Mouse (Mus musculus) kidney, embryonic 16.5 days (tissue): ENCODE measurements around the gene Ccdc120. TPM values are rescaled to one million over a fixed set of nuclear protein-coding genes. Genes with fewer than 3 reads are reported as not detected.
A peak's percentile ranks its signal among the peaks of the same experiment; 100 is the strongest.

ENCODE experiments used
- ATAC-seq: fragments of 200-750 bp; cut with Nextera tagmentation; 2 replicates; pipeline ENCODE4 v1.8.0; 2017; ENCODE audit warnings: moderate TSS enrichment; ENCODE audit not compliant: low FRiP score, low TSS enrichment
- H3K27ac ChIP-seq: fragments of 300-500 bp; sonication (generic); 2 replicates; pipeline ENCODE4 v1.5.1; 2014; ENCODE audit warnings: low read length
- H3K27me3 ChIP-seq: fragments of 300-500 bp; sonication (generic); 2 replicates; pipeline ENCODE4 v1.6.1; 2014; ENCODE audit warnings: low read length, control low read depth, mixed read lengths; ENCODE audit not compliant: insufficient read depth
- H3K36me3 ChIP-seq: fragments of 300-500 bp; sonication (generic); 2 replicates; pipeline ENCODE4 v1.6.1; 2014; ENCODE audit warnings: low read length, control low read depth, mixed read lengths; ENCODE audit not compliant: insufficient read depth
- H3K4me1 ChIP-seq: fragments of 300-500 bp; sonication (generic); 2 replicates; pipeline ENCODE4 v1.6.1; 2014; ENCODE audit warnings: low read length, control low read depth, mixed read lengths; ENCODE audit not compliant: insufficient read depth
- H3K4me2 ChIP-seq: fragments of 300-500 bp; sonication (generic); replicated peaks from 2 replicates; pipeline ENCODE4 v1.6.1; 2014; ENCODE audit warnings: low read depth, low read length
- H3K4me3 ChIP-seq: fragments of 300-500 bp; sonication (generic); 2 replicates; pipeline ENCODE4 v1.5.1; 2014; ENCODE audit warnings: mild to moderate bottlenecking, low read length
- H3K9ac ChIP-seq: fragments of 300-500 bp; sonication (generic); replicated peaks from 2 replicates; pipeline ENCODE4 v1.6.1; 2014; ENCODE audit warnings: low read length
- H3K9me3 ChIP-seq: fragments of 300-500 bp; sonication (generic); 2 replicates; pipeline ENCODE4 v1.6.1; 2016; ENCODE audit warnings: low read length, control low read depth
- WGBS: fragments of 180-500 bp; shearing (Covaris S2); extraction: QIAGEN DNeasy Blood & Tissue Kit; methylation state at CpG from one replicate; pipeline ENCODE4 v1.1.7; 2014; 5-methylcytosine and 5-hydroxymethylcytosine counted together
- polyA plus RNA-seq: library from polyadenylated mRNA; unstranded; fragments of >200 nt; fragmentation: Nextera tagmentation; extraction: Ambion mirVana; gene quantifications from 2 replicates; pipeline ENCODE4 v1.2.1, GENCODE M21; 2015

Gene Ccdc120
- polyA plus RNA-seq = 17.4 and 19.6 TPM in 2 replicates

DNA sequence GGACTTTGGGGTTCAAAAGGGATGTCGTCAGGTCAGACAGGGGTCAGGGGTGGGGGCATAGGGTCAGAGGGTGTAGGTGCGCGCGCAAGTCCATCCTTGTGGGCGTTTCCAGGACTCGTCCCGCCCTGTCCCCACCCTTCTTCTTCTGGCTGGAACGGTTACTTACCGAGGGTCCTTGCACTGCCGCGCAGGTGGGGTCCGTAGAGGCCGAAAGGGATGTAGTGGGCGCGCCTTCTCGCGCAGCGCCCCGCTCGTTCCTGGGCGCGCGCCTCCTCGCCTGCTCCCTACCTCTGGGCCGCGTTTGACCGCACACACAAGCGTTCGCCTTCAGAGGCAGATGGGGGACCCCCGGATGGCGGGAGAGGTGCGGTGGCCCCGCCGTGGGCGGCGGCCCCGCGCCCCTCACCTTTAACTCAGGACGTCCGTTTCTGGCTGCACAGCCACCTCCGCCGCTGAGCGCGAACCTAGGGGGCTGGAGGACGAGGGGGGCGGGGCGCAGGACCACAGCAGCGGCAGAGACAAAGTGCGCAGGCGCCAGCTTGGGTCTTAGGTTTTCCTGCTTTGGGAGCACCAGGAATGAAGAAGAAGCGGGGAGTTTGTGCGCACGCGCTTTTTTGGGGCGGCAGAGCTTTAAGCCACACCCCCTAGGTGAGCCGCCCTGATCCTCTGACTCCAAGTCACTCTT is at the start of gene Ccdc120:
TSS of gene Ccdc120 (minus strand) at position 474 of the 685 bp plus-strand sequence.
- 12% methylated on average over 52 of the region's 56 CpGs for WGBS
- H3K27ac ChIP-seq = no peak within 1 kb of the TSS
- peak; percentile 85 for ATAC-seq

GRCm38 (mm10) chrX:7797327-7797726 is 46.6 kb upstream of the Ccdc120 start:
- 73% methylated on average over 3 of the region's 3 CpGs for WGBS
- H3K36me3 ChIP-seq = 0 out of 2 replicates have a peak, but pooled peaks cover 13% of the 10 kb centered on the region
- H3K27me3 ChIP-seq = no peaks in the 10 kb centered on the region
- 0 out of 2 replicates have a peak, but pooled peaks have one; percentile 35 for ATAC-seq
- no peaks in the 10 kb centered on the region for H3K4me1 ChIP-seq
- H3K9me3 ChIP-seq = no peaks in the 10 kb centered on the region
- no peak overlapping the region for H3K4me2 ChIP-seq
- no peak overlapping the region for H3K4me3 ChIP-seq
- H3K27ac ChIP-seq = no peak overlapping the region
- no peak overlapping the region for H3K9ac ChIP-seq

More for the DNA sequence above, at the start of gene Ccdc120:
- Histone ChIP-seq H3K27me3 (no peaks in the 10 kb centered on the region), H3K9me3 (no peaks in the 10 kb centered on the region), H3K4me2 (peak within 1 kb of the TSS; percentile 53), H3K4me3 (peak within 1 kb of the TSS; percentile 72), H3K4me1 (no peaks in the 10 kb centered on the region), H3K9ac (peak within 1 kb of the TSS; percentile 70), H3K36me3 (no peaks in the 10 kb centered on the region)

DNA sequence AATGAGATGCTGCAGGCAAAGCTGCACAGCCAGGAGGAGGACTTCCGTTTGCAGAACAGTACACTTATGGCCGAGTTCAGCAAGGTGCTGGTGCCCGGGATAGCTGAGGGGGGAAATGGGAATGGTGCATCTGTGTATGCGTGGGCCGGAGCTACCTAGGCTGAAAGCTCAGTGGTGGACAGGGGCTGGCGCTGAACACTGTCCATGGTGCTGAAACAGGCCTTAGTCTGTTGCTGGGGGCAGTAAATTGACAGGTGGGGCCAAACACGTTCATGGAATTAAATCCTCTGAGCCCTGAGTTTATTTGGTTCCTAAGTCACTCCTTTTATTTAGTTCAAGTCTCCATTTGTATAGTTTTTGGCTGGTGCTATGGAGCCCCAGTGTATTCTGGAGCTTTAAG is 44.3 kb upstream of the Ccdc120 start:
- H3K9me3 ChIP-seq = no peaks in the 10 kb centered on the region
- H3K4me2 ChIP-seq = no peak overlapping the region
- 27% methylated on average over 7 of the region's 7 CpGs for WGBS
- H3K36me3 ChIP-seq = 0 out of 2 replicates have a peak, but pooled peaks cover 10% of the 10 kb centered on the region
- no peak overlapping the region for H3K27ac ChIP-seq
- H3K4me3 ChIP-seq = no peak overlapping the region
- H3K4me1 ChIP-seq = no peaks in the 10 kb centered on the region
- H3K27me3 ChIP-seq = no peaks in the 10 kb centered on the region
- H3K9ac ChIP-seq = no peak overlapping the region
- no peak for ATAC-seq

DNA sequence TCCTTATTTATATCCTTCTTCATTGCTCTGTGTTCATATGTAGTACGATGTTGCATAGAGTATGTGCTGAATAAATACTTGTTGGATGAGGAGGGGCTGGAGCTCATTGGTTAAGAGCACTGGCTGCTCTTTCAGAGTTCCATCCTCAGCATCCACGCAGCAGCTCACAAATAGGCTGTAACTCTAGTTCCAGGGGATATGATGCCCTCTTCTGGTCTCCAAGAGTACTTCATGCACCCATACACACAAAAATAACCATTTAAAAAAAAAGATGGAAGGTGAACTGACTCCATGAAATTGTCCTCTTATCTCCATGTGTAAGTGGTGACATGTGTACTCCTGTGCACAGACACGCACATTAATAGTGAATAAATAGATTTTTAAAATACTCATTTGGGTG is 42.7 kb upstream of the Ccdc120 start:
- Histone ChIP-seq H3K4me1 (no peaks in the 10 kb centered on the region), H3K4me3 (no peak overlapping the region), H3K4me2 (no peak overlapping the region), H3K9ac (no peak overlapping the region), H3K27me3 (no peaks in the 10 kb centered on the region), H3K27ac (no peak overlapping the region), H3K9me3 (no peaks in the 10 kb centered on the region), H3K36me3 (0 out of 2 replicates have a peak, but pooled peaks cover 5% of the 10 kb centered on the region)
- no peak for ATAC-seq
- 48% methylated on average over 3 of the region's 3 CpGs for WGBS

DNA sequence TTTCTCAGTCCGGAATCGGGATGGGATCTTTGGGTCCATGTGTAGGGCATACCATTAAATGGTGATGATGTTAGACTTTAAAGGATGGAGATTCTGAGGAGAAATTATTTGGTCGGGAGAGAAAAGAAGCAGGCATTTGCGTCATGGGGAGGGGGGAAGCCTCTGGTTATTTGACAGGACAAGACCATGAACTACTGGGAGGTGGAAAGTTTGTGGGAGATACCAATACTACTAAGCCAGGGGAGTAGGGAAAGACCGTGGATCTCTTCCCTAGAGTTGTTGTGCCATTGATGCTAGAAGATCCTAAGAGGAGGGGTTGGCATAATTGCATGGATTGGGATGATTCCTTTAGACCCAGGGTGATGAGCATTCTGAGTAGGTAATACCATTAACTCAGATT is 39.6 kb upstream of the Ccdc120 start:
- WGBS = 32% methylated on average over 5 of the region's 5 CpGs
- ATAC-seq = peak; percentile 31; the same call in 1 of the 2 replicates
- no peaks in the 10 kb centered on the region for H3K36me3 ChIP-seq

GRCm38 (mm10) chrX:7789542-7790136 is 38.9 kb upstream of the Ccdc120 start, which contains the start of gene Gripap1:
TSS of gene Gripap1 (plus strand) at chrX:7789765.
- no peaks in the 10 kb centered on the region for H3K4me1 ChIP-seq
- peak within 1 kb of the TSS; percentile 59 for H3K4me3 ChIP-seq
- no peak within 1 kb of the TSS for H3K27ac ChIP-seq
- H3K36me3 ChIP-seq = no peaks in the 10 kb centered on the region
- H3K9me3 ChIP-seq = no peaks in the 10 kb centered on the region
- H3K9ac ChIP-seq = peak within 1 kb of the TSS; percentile 69
- H3K27me3 ChIP-seq = no peaks in the 10 kb centered on the region
- peak within 1 kb of the TSS; percentile 67 for H3K4me2 ChIP-seq
- WGBS = 15% methylated on average over 24 of the region's 24 CpGs
- ATAC-seq = peak; percentile 89

More for the DNA sequence above, 39.6 kb upstream of the Ccdc120 start:
- Histone ChIP-seq H3K27ac (no peak overlapping the region), H3K4me3 (peak overlapping the region; percentile 59), H3K9me3 (no peaks in the 10 kb centered on the region), H3K9ac (peak overlapping the region; percentile 69), H3K27me3 (no peaks in the 10 kb centered on the region), H3K4me2 (peak overlapping the region; percentile 67), H3K4me1 (no peaks in the 10 kb centered on the region)

GRCm38 (mm10) chrX:7782603-7783092 is 31.9 kb upstream of the Ccdc120 start:
- Histone ChIP-seq H3K27ac (no peak overlapping the region), H3K4me1 (no peaks in the 10 kb centered on the region), H3K4me3 (no peak overlapping the region), H3K27me3 (no peaks in the 10 kb centered on the region), H3K36me3 (no peaks in the 10 kb centered on the region), H3K9me3 (no peaks in the 10 kb centered on the region), H3K9ac (no peak overlapping the region), H3K4me2 (no peak overlapping the region)
- no peak for ATAC-seq
- 72% methylated on average over 4 of the region's 4 CpGs for WGBS

GRCm38 (mm10) chrX:7779294-7779693 is 28.6 kb upstream of the Ccdc120 start:
- ATAC-seq = no peak

GRCm38 (mm10) chrX:7778450-7779244 is 27.9 kb upstream of the Ccdc120 start:
- Histone ChIP-seq H3K9ac (no peak overlapping the region), H3K27me3 (no peaks in the 10 kb centered on the region), H3K4me3 (no peak overlapping the region), H3K9me3 (no peaks in the 10 kb centered on the region), H3K4me1 (no peaks in the 10 kb centered on the region), H3K4me2 (no peak overlapping the region), H3K36me3 (0 out of 2 replicates have a peak, but pooled peaks cover 7% of the 10 kb centered on the region), H3K27ac (no peak overlapping the region)
- 77% methylated on average over 7 of the region's 7 CpGs for WGBS
- no peak for ATAC-seq

More at GRCm38 (mm10) chrX:7779294-7779693, 28.6 kb upstream of the Ccdc120 start:
- Histone ChIP-seq H3K27ac (no peak overlapping the region), H3K27me3 (no peaks in the 10 kb centered on the region), H3K9me3 (no peaks in the 10 kb centered on the region), H3K4me1 (no peaks in the 10 kb centered on the region), H3K9ac (no peak overlapping the region), H3K4me2 (no peak overlapping the region), H3K4me3 (no peak overlapping the region), H3K36me3 (0 out of 2 replicates have a peak, but pooled peaks cover under 1% of the 10 kb centered on the region)
- WGBS = 20% methylated on average over 3 of the region's 3 CpGs
